Mouse (Mus musculus): ENCODE results near the gene Snn.

- TF ChIP-seq POLR2A (IDR thresholded peaks at IDR 0.05; ENCODE audit: low read depth, low read length), result no peak
- no peak for TF ChIP-seq CTCF (conservative IDR thresholded peaks at IDR 0.05; ENCODE audit: insufficient read depth, insufficient read length, low read depth, low read length)
Measured at GRCm38 (mm10) chr16:11124110-11124509, 63.4 kb downstream of the Snn start.

All from kidney, adult 2 months (tissue).